Mouse (Mus musculus): ENCODE measurements around the gene Mertk. TPM values are rescaled to one million over a fixed set of nuclear protein-coding genes. Genes with fewer than 3 reads are reported as not detected.
A peak's percentile ranks its signal among the peaks of the same experiment; 100 is the strongest.

The Mertk gene
- polyA plus RNA-seq, 2 experiments, result 11.1 to 14.9 TPM

DNA sequence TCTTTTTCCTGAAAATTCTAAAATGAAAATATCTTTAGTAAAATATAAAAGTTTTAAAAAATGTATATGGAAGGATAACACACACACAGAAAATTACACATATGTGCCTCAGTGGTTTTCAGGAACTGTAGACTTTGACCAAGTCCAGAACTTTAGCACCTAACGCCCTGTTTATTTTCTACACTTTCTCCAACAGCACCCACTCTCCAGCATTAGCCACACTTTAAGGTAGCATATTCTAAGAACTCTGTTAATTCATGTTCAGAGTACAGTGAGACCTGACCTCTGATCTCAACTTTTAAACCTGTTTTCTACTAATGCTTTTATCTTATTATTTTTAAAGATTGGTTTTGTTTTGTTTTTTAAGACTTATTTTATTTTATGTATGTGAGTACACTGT lies 129.0 kb downstream of the Mertk start:
- no peaks in the 10 kb centered on the region for H3K4me1 ChIP-seq (ENCODE audit: control insufficient read depth, insufficient read depth, low read length)
- no peak for DNase-seq (ENCODE audit: low spot score)
- no peak overlapping the region for H3K4me3 ChIP-seq (replicated peaks; ENCODE audit: low read length)
- no peaks in the 10 kb centered on the region for H3K27me3 ChIP-seq (ENCODE audit: control insufficient read depth, insufficient read depth, low read length)
- TF ChIP-seq POLR2A (IDR thresholded peaks at IDR 0.05; ENCODE audit: borderline replicate concordance, extremely low read depth, insufficient read depth, insufficient read length), result no peak
- H3K27ac ChIP-seq (replicated peaks; ENCODE audit: low read depth, low read length), result no peak overlapping the region
- H3K36me3 ChIP-seq (ENCODE audit: control insufficient read depth, insufficient read depth, low read length), result peaks cover 71% of the 10 kb centered on the region
- no peak overlapping the region for H3K9ac ChIP-seq (ENCODE audit: low read depth, low read length, severe bottlenecking)
- WGBS, result 88% methylated on average over 1 of the region's 1 CpGs
- H3K9me3 ChIP-seq (ENCODE audit: control insufficient read depth, low read length), result no peaks in the 10 kb centered on the region
- no peak for ATAC-seq (ENCODE audit: low FRiP score, low read depth)
- H3K4me2 ChIP-seq (replicated peaks; ENCODE audit: low read depth, low read length, severe bottlenecking), result no peak overlapping the region

DNA sequence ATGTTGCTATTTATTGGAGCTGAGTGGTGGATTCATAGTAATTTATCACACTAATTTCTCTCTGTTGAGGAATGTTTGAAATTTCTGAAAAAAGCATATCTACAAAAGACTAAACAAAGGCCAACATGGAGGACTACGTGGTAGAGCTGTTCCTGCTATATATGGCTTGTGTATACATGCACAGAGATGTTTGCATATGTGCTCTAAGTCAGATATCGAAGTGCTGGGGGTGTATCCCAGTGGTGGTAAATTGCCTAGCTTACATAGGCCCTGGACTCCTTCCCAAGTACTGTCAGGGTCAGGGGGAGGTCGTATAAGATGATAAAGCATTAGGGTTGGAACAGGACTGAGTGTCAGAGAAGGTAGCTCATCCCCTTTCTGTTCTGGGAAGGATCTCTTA lies 133.9 kb downstream of the Mertk start:
- no peaks in the 10 kb centered on the region for H3K9me3 ChIP-seq (ENCODE audit: control insufficient read depth, low read length)
- H3K36me3 ChIP-seq (ENCODE audit: control insufficient read depth, insufficient read depth, low read length), result peaks cover 89% of the 10 kb centered on the region
- DNase-seq (ENCODE audit: low spot score) (no peak), ATAC-seq (ENCODE audit: low FRiP score, low read depth) (no peak)
- WGBS, result 87% methylated on average over 3 of the region's 3 CpGs
- no peaks in the 10 kb centered on the region for H3K27me3 ChIP-seq (ENCODE audit: control insufficient read depth, insufficient read depth, low read length)
- no peak overlapping the region for H3K27ac ChIP-seq (replicated peaks; ENCODE audit: low read depth, low read length)
- TF ChIP-seq POLR2A (IDR thresholded peaks at IDR 0.05; ENCODE audit: borderline replicate concordance, extremely low read depth, insufficient read depth, insufficient read length), result no peak
- no peak overlapping the region for H3K4me2 ChIP-seq (replicated peaks; ENCODE audit: low read depth, low read length, severe bottlenecking)
- no peak overlapping the region for H3K4me3 ChIP-seq (replicated peaks; ENCODE audit: low read length)
- no peaks in the 10 kb centered on the region for H3K4me1 ChIP-seq (ENCODE audit: control insufficient read depth, insufficient read depth, low read length)
- H3K9ac ChIP-seq (ENCODE audit: low read depth, low read length, severe bottlenecking), result no peak overlapping the region

DNA sequence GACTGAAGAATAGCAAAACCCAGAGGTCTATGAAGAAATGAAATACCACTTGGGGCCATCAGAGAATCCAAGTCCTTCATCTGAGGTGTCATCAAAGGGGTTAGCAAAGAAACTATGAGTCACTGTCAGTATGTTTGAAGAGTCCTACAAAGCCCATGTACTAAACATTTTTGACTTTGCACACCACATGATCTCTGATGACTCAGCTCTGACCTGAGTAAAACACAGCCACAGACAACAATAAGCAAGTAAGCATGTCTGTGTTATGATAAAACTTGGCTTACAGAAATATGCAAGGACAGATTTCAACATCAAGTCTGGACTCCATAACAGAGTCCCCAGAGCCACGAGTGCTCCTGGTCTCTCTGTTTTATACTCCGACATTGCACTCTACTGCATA lies 134.3 kb downstream of the Mertk start:
- Histone ChIP-seq H3K9me3 (ENCODE audit: control insufficient read depth, low read length) (no peaks in the 10 kb centered on the region), H3K36me3 (ENCODE audit: control insufficient read depth, insufficient read depth, low read length) (peaks cover 90% of the 10 kb centered on the region), H3K9ac (ENCODE audit: low read depth, low read length, severe bottlenecking) (no peak overlapping the region), H3K27me3 (ENCODE audit: control insufficient read depth, insufficient read depth, low read length) (no peaks in the 10 kb centered on the region), H3K4me2 (replicated peaks; ENCODE audit: low read depth, low read length, severe bottlenecking) (no peak overlapping the region), H3K27ac (replicated peaks; ENCODE audit: low read depth, low read length) (no peak overlapping the region), H3K4me1 (ENCODE audit: control insufficient read depth, insufficient read depth, low read length) (no peaks in the 10 kb centered on the region), H3K4me3 (replicated peaks; ENCODE audit: low read length) (no peak overlapping the region)
- DNase-seq (ENCODE audit: low spot score), result no peak
- TF ChIP-seq POLR2A (IDR thresholded peaks at IDR 0.05; ENCODE audit: borderline replicate concordance, extremely low read depth, insufficient read depth, insufficient read length), result no peak
- 91% methylated on average over 2 of the region's 2 CpGs for WGBS
- ATAC-seq (ENCODE audit: low FRiP score, low read depth), result no peak

DNA sequence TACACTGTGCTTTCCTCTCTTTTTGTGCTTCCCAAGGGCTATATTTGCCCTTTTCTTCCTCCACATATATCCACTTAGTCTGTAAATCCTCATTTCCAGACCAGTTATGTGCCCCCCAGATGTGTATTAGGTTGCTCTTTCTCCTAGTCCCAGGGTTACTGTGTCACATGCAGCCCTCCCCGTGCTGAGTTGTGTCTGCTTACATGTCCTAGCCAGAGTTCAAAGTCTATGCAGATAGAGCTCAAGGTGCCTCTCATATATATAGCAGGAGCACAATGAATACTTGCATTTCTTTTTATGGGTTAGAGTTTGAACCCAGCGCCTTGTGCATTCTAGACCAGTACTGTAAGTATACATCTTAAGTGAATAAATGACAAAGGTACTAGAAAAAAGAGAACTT lies 134.7 kb downstream of the Mertk start:
- Histone ChIP-seq H3K27ac (replicated peaks; ENCODE audit: low read depth, low read length) (no peak overlapping the region), H3K4me2 (replicated peaks; ENCODE audit: low read depth, low read length, severe bottlenecking) (no peak overlapping the region), H3K27me3 (ENCODE audit: control insufficient read depth, insufficient read depth, low read length) (no peaks in the 10 kb centered on the region), H3K9me3 (ENCODE audit: control insufficient read depth, low read length) (no peaks in the 10 kb centered on the region), H3K9ac (ENCODE audit: low read depth, low read length, severe bottlenecking) (no peak overlapping the region), H3K4me1 (ENCODE audit: control insufficient read depth, insufficient read depth, low read length) (no peaks in the 10 kb centered on the region), H3K4me3 (replicated peaks; ENCODE audit: low read length) (no peak overlapping the region), H3K36me3 (ENCODE audit: control insufficient read depth, insufficient read depth, low read length) (peaks cover 88% of the 10 kb centered on the region)
- ATAC-seq (ENCODE audit: low FRiP score, low read depth) (no peak), DNase-seq (ENCODE audit: low spot score) (no peak)
- 94% methylated on average over 2 of the region's 2 CpGs for WGBS
- TF ChIP-seq POLR2A (IDR thresholded peaks at IDR 0.05; ENCODE audit: borderline replicate concordance, extremely low read depth, insufficient read depth, insufficient read length), result no peak

DNA sequence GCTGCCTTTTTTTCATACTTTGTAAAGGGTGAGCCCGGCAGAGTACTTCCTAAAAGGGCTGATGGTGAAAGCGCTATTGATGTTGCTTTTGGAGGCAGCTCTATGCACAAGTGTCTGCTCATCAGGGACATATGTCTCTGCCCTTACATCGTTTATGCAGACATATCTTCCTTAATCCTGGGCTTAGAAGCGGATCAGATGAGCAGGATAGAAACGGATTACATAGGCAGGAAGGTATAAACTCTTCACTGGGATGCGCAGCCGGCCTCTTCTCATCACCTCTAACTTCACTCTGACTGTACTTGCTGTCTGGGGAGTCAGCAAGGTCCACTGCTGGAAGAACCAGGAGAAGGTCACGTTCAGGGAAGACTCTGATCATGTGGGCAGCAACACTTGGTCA lies 138.8 kb downstream of the Mertk start:
- WGBS, result 93% methylated on average over 8 of the region's 8 CpGs
- ATAC-seq (ENCODE audit: low FRiP score, low read depth), result no peak
- Histone ChIP-seq H3K4me2 (replicated peaks; ENCODE audit: low read depth, low read length, severe bottlenecking) (no peak overlapping the region), H3K27me3 (ENCODE audit: control insufficient read depth, insufficient read depth, low read length) (no peaks in the 10 kb centered on the region), H3K9me3 (ENCODE audit: control insufficient read depth, low read length) (no peaks in the 10 kb centered on the region), H3K4me1 (ENCODE audit: control insufficient read depth, insufficient read depth, low read length) (no peaks in the 10 kb centered on the region), H3K4me3 (replicated peaks; ENCODE audit: low read length) (no peak overlapping the region), H3K36me3 (ENCODE audit: control insufficient read depth, insufficient read depth, low read length) (peaks cover 76% of the 10 kb centered on the region), H3K27ac (replicated peaks; ENCODE audit: low read depth, low read length) (no peak overlapping the region), H3K9ac (ENCODE audit: low read depth, low read length, severe bottlenecking) (0 out of 2 replicates have a peak overlapping the region, but pooled peaks have one; percentile 1)
- DNase-seq (ENCODE audit: low spot score), result no peak
- no peak for TF ChIP-seq POLR2A (IDR thresholded peaks at IDR 0.05; ENCODE audit: borderline replicate concordance, extremely low read depth, insufficient read depth, insufficient read length)

DNA sequence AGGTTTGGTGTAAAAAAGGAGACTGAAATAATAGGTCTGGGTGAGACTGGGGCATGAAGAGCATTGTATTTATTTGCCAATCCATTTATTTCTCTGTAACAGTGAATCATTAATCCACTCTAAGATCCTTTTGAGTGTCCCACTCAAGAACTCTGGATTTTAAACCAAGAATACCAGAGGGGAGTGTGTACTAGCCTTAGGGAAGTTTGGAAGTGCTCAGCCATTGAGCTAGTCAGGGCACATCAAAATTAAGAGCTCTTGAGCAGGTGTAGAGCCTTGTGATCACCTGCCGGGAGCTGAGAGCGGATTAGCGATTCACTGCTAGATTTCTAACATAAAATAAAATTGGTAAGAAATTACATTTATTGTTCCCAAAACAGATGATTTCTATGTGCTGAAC lies 139.9 kb downstream of the Mertk start:
- Histone ChIP-seq H3K9ac (ENCODE audit: low read depth, low read length, severe bottlenecking) (no peak overlapping the region), H3K9me3 (ENCODE audit: control insufficient read depth, low read length) (no peaks in the 10 kb centered on the region), H3K4me2 (replicated peaks; ENCODE audit: low read depth, low read length, severe bottlenecking) (no peak overlapping the region), H3K36me3 (ENCODE audit: control insufficient read depth, insufficient read depth, low read length) (peaks cover 74% of the 10 kb centered on the region), H3K27me3 (ENCODE audit: control insufficient read depth, insufficient read depth, low read length) (no peaks in the 10 kb centered on the region), H3K27ac (replicated peaks; ENCODE audit: low read depth, low read length) (no peak overlapping the region), H3K4me3 (replicated peaks; ENCODE audit: low read length) (no peak overlapping the region), H3K4me1 (ENCODE audit: control insufficient read depth, insufficient read depth, low read length) (no peaks in the 10 kb centered on the region)
- no peak for TF ChIP-seq POLR2A (IDR thresholded peaks at IDR 0.05; ENCODE audit: borderline replicate concordance, extremely low read depth, insufficient read depth, insufficient read length)
- no peak for ATAC-seq (ENCODE audit: low FRiP score, low read depth)
- no peak for DNase-seq (ENCODE audit: low spot score)
- WGBS, result 91% methylated on average over 3 of the region's 3 CpGs

Measured in limb, embryonic 14.5 days (tissue).